Mouse (Mus musculus) embryonic facial prominence, embryonic 15.5 days (tissue): ENCODE measurements around the gene Ttc28. TPM values are rescaled to one million over a fixed set of nuclear protein-coding genes. Genes with fewer than 3 reads are reported as not detected.
"Not testable (repeated sequence)": the region's sequence is repeated elsewhere in the genome, so short reads cannot be mapped to it uniquely, and the experiment has no call there.

Experiments
- ATAC-seq: fragments of 200-750 bp; cut with Nextera tagmentation; 2 replicates; pipeline ENCODE4 v1.8.0; 2017; ENCODE audit warnings: low read depth, moderate TSS enrichment; ENCODE audit not compliant: insufficient number of reproducible peaks, low FRiP score, low TSS enrichment
- H3K27ac ChIP-seq: fragments of 300-500 bp; sonication (generic); replicated peaks from 2 replicates; pipeline ENCODE4 v1.5.1; 2015; ENCODE audit warnings: mild to moderate bottlenecking, inconsistent platforms
- H3K27me3 ChIP-seq: fragments of 300-500 bp; sonication (generic); 2 replicates; pipeline ENCODE4 v1.6.1; 2015; ENCODE audit warnings: inconsistent platforms
- H3K36me3 ChIP-seq: fragments of 300-500 bp; sonication (generic); 2 replicates; pipeline ENCODE4 v1.6.1; 2015; ENCODE audit warnings: mild to moderate bottlenecking, inconsistent platforms
- H3K4me1 ChIP-seq: fragments of 300-500 bp; sonication (generic); 2 replicates; pipeline ENCODE4 v1.6.1; 2015; ENCODE audit warnings: inconsistent platforms
- H3K4me2 ChIP-seq: fragments of 300-500 bp; sonication (generic); replicated peaks from 2 replicates; pipeline ENCODE4 v1.6.1; 2015; ENCODE audit warnings: mild to moderate bottlenecking, inconsistent platforms
- H3K4me3 ChIP-seq: fragments of 300-500 bp; sonication (generic); replicated peaks from 2 replicates; pipeline ENCODE4 v1.5.1; 2015; ENCODE audit warnings: mild to moderate bottlenecking, inconsistent platforms
- H3K9ac ChIP-seq: fragments of 300-500 bp; sonication (generic); 2 replicates; pipeline ENCODE4 v1.6.1; 2015; ENCODE audit warnings: inconsistent platforms
- H3K9me3 ChIP-seq: fragments of 300-500 bp; sonication (generic); replicated peaks from 2 replicates; pipeline ENCODE4 v1.6.1; 2016; ENCODE audit warnings: inconsistent platforms
- WGBS: fragments of 180-500 bp; shearing (Covaris S2); methylation state at CpG from one replicate; pipeline ENCODE4 v1.1.7; 2015; 5-methylcytosine and 5-hydroxymethylcytosine counted together
- polyA plus RNA-seq: library from polyadenylated mRNA; unstranded; fragments of >200 nt; fragmentation: Nextera tagmentation; extraction: Ambion mirVana; gene quantifications from 2 replicates; pipeline ENCODE4 v1.2.1, GENCODE M21; 2015

Gene Ttc28
- polyA plus RNA-seq, 1 experiment from 2014 or later: 12.7 TPM

DNA sequence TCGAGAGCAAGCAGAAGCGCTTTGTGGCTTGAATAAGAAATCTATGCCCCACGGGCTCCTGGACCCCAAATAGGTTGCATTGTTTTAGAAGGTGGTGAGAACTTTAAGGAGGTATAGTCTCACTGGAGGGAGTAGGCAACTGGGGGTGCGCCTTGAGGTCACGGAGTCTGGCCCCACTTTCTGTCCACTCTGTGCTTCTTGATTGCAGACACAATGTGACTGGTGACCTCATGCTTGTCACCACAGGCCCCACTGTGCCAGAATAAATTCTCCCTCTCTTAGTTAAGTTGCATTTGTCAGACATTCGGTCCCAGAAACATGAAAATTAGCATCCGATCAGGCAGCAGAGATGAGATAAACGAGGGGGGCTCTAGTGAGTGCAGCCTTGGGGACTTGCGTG, 364.5 kb downstream of the Ttc28 start:
- peaks cover 20% of the 10 kb centered on the region; the same call in 1 of the 2 replicates for H3K36me3 ChIP-seq
- no peak overlapping the region for H3K9ac ChIP-seq
- H3K9me3 ChIP-seq: no peaks in the 10 kb centered on the region
- no peak overlapping the region for H3K4me2 ChIP-seq
- WGBS: 43% methylated on average over 9 of the region's 9 CpGs
- peaks cover 28% of the 10 kb centered on the region for H3K4me1 ChIP-seq
- ATAC-seq: no peak
- H3K4me3 ChIP-seq: no peak overlapping the region
- H3K27ac ChIP-seq: no peak overlapping the region
- no peaks in the 10 kb centered on the region for H3K27me3 ChIP-seq

DNA sequence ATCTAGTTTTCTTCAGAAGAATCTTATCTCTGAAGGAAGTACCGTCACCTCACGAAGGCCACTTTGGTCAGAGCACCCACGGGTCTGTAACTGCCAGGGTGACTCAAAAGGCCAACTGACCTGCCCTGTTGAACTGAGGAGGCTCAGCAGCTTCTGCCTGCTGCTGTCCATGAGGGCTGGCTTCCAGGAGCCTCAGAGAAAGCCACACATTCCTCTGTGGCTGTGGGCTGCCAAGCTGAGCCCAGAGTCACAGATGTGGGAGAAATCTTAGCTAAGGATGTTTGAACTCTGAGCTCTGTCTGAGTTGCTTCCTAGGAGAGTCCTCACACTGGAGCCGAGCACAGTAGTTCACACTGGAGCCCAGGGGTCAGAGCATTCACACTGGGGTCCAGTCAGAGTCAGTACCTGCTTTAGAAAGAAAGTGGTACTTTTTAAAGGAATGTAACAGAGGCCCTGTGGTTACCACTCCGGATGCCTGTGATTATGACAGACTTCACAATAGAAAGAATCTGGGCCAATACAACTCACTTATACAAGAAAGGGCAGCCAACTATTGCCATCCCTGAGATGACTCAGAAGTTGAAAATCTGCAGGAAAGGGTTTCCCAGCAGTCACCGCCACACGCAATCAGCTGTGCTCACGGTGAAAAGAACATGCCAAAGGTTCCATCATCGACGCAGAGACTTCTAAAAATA, 368.1 kb downstream of the Ttc28 start:
- Histone ChIP-seq H3K4me1 (peaks cover 27% of the 10 kb centered on the region), H3K4me2 (no peak overlapping the region), H3K27ac (peak overlapping the region; percentile 71), H3K9me3 (no peaks in the 10 kb centered on the region), H3K27me3 (no peaks in the 10 kb centered on the region), H3K36me3 (no peaks in the 10 kb centered on the region), H3K4me3 (no peak overlapping the region), H3K9ac (no peak overlapping the region)
- 47% methylated on average over 10 of the region's 10 CpGs for whole genome bisulfite sequencing
- ATAC-seq: no peak

DNA sequence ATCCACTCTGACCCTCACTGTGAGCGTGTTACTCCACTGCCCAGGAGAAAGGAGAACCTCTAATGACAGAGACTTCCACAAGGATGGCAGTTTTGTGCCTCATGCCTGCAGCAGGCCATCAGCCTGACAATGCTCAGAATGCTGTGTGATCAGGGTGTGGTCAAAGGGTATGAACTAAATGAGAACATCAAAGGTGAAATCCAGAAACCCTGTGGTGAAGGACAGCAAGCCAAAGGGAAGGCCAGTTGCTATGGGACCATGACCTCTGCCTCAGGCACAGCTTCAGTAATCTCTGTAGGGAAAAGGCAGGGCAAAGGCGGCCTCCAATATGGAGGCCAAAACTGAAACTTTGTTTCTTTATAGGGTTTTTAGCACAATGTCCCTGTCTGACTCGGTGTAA, 372.5 kb downstream of the Ttc28 start:
- no peak overlapping the region for H3K4me2 ChIP-seq
- peaks cover 49% of the 10 kb centered on the region for H3K4me1 ChIP-seq
- no peaks in the 10 kb centered on the region for H3K27me3 ChIP-seq
- H3K4me3 ChIP-seq: no peak overlapping the region
- WGBS: 91% methylated on average over 3 of the region's 3 CpGs
- H3K27ac ChIP-seq: no peak overlapping the region
- no peaks in the 10 kb centered on the region for H3K9me3 ChIP-seq
- ATAC-seq: no peak
- no peak overlapping the region for H3K9ac ChIP-seq
- no peaks in the 10 kb centered on the region for H3K36me3 ChIP-seq

DNA sequence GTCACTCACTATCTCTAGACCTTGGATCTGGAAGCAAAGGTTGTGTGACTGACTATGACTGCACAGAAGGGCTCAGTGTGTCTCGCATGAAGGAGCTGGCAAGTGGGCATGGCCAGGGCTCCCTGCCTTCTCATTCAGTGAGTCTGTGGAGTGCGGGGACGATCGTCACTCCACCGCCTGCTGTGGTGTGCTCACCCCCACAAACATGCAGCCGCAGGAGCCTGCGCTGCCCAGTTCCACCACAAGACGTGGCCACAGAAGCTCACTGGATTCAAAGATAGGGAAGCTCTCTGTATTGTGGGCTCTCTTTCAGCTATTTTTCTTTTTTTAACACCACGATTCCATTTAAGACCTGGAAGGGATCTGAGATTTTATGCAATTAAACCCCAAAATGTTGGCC, 374.8 kb downstream of the Ttc28 start:
- H3K4me2 ChIP-seq: no peak overlapping the region; the same call in 1 of the 2 replicates
- no peaks in the 10 kb centered on the region for H3K9me3 ChIP-seq
- no peak overlapping the region for H3K9ac ChIP-seq
- H3K27ac ChIP-seq: peak overlapping the region; percentile 78
- no peak overlapping the region for H3K4me3 ChIP-seq
- no peaks in the 10 kb centered on the region for H3K27me3 ChIP-seq
- ATAC-seq: 0 out of 2 replicates have a peak, but pooled peaks have one; percentile 26
- WGBS: 62% methylated on average over 9 of the region's 9 CpGs
- H3K4me1 ChIP-seq: peaks cover 37% of the 10 kb centered on the region
- H3K36me3 ChIP-seq: no peaks in the 10 kb centered on the region

DNA sequence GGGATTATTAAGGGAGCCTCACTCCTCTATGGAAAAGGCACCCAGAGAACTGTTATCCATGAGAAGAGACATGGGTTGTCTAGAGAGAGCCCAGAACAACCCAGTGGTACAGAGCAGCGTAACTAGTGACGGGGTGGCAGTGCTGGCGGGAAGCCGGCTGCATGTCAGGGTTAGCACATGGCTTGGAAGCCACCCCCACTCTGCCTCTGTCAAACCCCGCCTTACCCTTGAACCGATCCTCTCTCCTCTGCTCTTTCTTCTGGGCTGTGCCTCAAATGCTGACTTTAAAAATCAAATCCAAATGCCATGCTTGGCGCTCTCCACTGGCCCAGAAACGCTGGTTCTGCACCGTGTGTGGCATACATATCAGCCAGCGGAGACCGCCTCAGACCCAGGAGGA, 375.2 kb downstream of the Ttc28 start:
- 50% methylated on average over 11 of the region's 11 CpGs for WGBS
- H3K4me3 ChIP-seq: no peak overlapping the region
- no peak overlapping the region; the same call in 1 of the 2 replicates for H3K4me2 ChIP-seq
- peak; percentile 66 for ATAC-seq
- H3K4me1 ChIP-seq: peaks cover 37% of the 10 kb centered on the region
- no peaks in the 10 kb centered on the region for H3K9me3 ChIP-seq
- H3K9ac ChIP-seq: no peak overlapping the region
- peak overlapping the region; percentile 78 for H3K27ac ChIP-seq
- H3K36me3 ChIP-seq: no peaks in the 10 kb centered on the region
- H3K27me3 ChIP-seq: no peaks in the 10 kb centered on the region

DNA sequence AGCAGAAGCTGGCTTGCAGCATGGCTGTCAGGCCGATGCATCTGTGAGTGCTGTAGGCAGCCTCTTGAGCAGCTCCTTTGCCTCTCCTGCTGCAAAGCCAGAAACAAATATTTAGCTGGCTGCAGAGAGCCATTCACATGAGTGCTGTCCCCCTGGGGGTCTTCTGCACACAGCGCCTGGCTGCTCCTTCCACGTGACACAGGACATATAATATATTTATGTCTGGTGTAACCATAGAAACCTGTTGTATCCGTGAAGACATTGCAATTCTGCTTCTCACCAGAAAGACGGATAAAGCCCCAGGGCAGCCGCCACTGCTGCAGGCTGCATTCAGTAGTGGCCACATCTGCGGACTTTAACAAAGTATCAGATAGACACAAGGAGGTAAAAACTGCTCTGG, 376.6 kb downstream of the Ttc28 start:
- ATAC-seq: 0 out of 2 replicates have a peak, but pooled peaks have one; percentile 18
- Histone ChIP-seq H3K27ac (peak overlapping the region; percentile 78), H3K9ac (no peak overlapping the region), H3K27me3 (no peaks in the 10 kb centered on the region), H3K9me3 (no peaks in the 10 kb centered on the region), H3K36me3 (no peaks in the 10 kb centered on the region), H3K4me3 (no peak overlapping the region), H3K4me2 (no peak overlapping the region), H3K4me1 (peaks cover 37% of the 10 kb centered on the region)
- 21% methylated on average over 7 of the region's 7 CpGs for WGBS

DNA sequence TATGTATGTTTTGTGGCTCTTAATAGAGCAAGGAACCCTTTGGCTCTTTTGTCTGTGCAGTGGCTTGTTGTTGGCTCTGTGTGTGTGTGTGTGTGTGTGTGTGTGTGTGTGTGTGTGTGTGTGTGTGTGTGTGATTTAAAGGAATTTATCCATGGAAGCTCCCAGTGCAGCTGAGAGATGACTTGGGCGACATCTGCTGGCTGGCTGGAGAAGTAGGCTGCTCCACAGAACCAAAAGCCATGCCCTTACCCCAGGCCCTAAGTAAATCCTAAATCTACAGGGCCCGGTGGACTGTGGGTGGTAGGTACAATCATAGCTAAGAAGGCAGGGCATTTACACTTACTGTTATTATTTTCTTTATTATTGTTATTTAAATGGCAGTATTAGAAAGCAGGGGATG, 377.5 kb downstream of the Ttc28 start:
- Histone ChIP-seq H3K4me2 (no peak overlapping the region), H3K9ac (no peak overlapping the region), H3K27ac (no peak overlapping the region), H3K27me3 (no peaks in the 10 kb centered on the region), H3K4me1 (peaks cover 42% of the 10 kb centered on the region), H3K36me3 (no peaks in the 10 kb centered on the region), H3K9me3 (no peaks in the 10 kb centered on the region), H3K4me3 (no peak overlapping the region)
- ATAC-seq: no peak
- 4% methylated on average over 2 of the region's 2 CpGs for WGBS

DNA sequence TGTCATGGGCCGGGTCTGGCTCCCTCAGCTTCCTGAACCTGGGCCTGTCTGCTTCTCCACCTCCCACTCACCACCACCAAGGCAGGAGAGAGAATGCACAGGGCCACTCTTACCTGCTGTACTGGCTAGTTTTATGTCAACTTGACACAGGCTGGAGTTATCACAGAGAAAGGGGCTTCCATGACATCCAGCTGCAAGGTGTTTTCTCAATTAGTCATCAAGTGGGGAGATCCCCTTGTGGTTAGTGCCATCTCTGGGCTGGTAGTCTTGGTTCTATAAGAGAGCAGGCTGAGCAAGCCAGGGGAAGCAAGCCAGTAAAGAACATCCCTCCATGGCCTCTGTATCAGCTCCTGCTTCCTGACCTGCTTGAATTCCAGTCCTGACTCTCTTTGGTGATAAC, 381.6 kb downstream of the Ttc28 start:
- 78% methylated on average over 1 of the region's 1 CpGs for WGBS
- H3K27ac ChIP-seq, H3K9me3 ChIP-seq, ATAC-seq, H3K9ac ChIP-seq, H3K4me2 ChIP-seq, H3K27me3 ChIP-seq, H3K4me3 ChIP-seq: not testable (repeated sequence)
- peaks cover 16% of the 10 kb centered on the region for H3K36me3 ChIP-seq
- peaks cover 31% of the 10 kb centered on the region for H3K4me1 ChIP-seq

DNA sequence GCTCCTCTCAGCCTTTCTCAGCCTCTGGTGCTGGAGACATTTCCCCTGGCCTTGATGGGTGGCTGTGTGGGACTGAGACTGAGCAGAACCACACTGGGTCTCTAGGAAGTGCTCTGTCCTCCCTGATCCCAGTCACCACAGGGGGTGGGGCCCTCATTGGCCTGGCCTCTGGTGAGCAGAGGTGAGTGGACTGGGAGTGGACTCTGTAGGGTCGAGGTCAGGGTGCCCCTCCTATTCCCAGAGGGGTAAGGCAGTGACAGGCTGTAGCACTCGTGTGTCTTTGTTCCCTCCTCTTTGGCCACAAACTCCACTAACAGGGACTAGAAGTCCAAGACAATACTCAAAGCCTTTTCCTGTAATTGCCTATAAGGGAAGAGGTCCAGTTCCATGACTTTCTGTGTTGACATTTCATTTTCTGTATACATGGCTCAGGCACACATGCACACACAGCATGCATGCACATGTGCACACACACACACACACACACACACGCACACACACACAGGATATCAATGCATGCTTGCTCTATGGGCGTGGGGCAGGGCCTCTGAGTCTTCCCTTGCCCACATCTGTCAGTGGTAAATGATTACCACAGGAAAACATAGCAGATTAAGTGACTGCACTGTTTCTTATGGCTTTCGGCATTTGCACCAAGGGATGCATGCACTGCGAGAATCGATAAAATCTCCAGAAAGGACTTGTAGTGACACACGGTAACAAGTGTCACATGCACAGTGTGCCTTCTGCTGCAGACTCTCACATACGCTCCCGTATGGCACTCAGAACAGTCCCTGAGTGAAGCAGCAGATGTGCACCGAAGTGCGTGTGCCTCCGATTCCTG, 382.4 kb downstream of the Ttc28 start:
- H3K4me2 ChIP-seq: no peak overlapping the region
- ATAC-seq: no peak
- H3K9ac ChIP-seq: no peak overlapping the region
- no peaks in the 10 kb centered on the region for H3K9me3 ChIP-seq
- peaks cover 23% of the 10 kb centered on the region for H3K4me1 ChIP-seq
- H3K36me3 ChIP-seq: peaks cover 24% of the 10 kb centered on the region
- H3K4me3 ChIP-seq: no peak overlapping the region
- H3K27ac ChIP-seq: no peak overlapping the region
- WGBS: 47% methylated on average over 13 of the region's 13 CpGs
- H3K27me3 ChIP-seq: no peaks in the 10 kb centered on the region

DNA sequence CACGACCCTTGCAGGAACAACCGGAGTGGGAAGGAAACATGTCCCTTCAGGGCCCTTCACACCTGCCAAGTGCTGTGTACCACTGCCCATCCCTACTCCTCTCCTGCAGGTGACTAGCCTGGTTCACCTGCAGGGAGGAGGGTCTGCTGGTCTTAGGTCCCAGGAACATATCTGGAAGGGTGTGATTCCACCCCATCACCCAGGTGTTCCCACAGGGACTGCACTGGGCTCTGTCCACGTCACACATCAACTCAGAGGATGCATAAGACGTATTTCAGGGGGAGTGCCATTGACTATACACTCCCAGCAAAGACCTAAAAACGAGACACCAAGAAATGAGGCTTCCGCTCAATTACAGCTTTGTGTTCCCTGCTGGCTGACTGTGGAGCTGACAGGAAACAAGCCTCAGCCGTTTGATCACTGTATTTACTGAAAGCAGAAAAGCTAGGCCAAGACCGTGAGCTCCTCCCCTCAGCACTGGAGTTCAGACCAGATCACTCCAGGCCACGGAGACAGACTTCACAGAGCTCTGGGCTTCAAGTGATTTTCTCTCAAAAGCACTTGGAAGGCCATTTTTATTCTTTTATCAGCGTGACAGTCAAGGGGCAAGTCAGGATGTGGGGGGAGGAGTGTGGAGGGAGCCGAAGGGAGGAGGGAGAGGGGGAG, 383.1 kb downstream of the Ttc28 start:
- Histone ChIP-seq H3K4me3 (no peak overlapping the region), H3K36me3 (peaks cover 32% of the 10 kb centered on the region), H3K9me3 (no peaks in the 10 kb centered on the region), H3K4me1 (peaks cover 22% of the 10 kb centered on the region), H3K9ac (no peak overlapping the region), H3K27ac (peak overlapping the region; percentile 29), H3K4me2 (no peak overlapping the region), H3K27me3 (no peaks in the 10 kb centered on the region)
- no peak for ATAC-seq
- 15% methylated on average over 11 of the region's 11 CpGs for WGBS

DNA sequence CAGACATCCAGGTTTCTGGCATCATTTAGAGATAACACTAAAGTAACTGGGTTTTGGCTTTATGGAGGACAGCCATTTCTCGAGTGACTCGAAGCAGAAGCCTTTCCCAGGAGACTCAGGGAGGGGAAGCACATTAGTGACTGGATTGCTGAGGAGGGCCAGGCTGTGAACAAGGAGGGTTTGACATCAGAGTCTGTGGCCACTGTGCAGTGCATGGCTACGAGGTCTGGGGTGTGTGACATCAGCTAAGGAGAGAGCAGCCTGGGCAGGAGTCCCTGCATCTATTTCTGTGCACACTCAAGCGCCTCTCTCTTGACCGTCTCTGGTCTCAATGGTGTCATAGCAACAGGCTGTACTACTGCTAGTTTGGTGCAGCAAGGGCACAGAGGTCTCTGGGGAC, 383.8 kb downstream of the Ttc28 start:
- no peak for ATAC-seq
- Histone ChIP-seq H3K4me3 (no peak overlapping the region), H3K4me1 (peaks cover 22% of the 10 kb centered on the region), H3K4me2 (no peak overlapping the region), H3K9me3 (no peaks in the 10 kb centered on the region), H3K27me3 (no peaks in the 10 kb centered on the region), H3K27ac (peak overlapping the region; percentile 29; the same call in 1 of the 2 replicates), H3K36me3 (peaks cover 38% of the 10 kb centered on the region), H3K9ac (no peak overlapping the region)
- WGBS: 36% methylated on average over 5 of the region's 5 CpGs
